Mouse (Mus musculus) macrophage (primary cell): ENCODE data around the gene Fam228a. TPM values are rescaled to one million over a fixed set of nuclear protein-coding genes. Genes with fewer than 3 reads are reported as not detected.
A peak's percentile ranks its signal among the peaks of the same experiment; 100 is the strongest.
"Not testable (repeated sequence)": the region's sequence is repeated elsewhere in the genome, so short reads cannot be mapped to it uniquely, and the experiment has no call there.

Experiments used
- H3K27ac ChIP-seq: fragments of 350-480 bp; formaldehyde crosslinking; 2 replicates; pipeline ENCODE4 v1.9.0; 2021
- H3K36me3 ChIP-seq: fragments of 350-480 bp; formaldehyde crosslinking; 2 replicates; pipeline ENCODE4 v1.9.0; 2021; ENCODE audit errors: inconsistent target
- H3K4me3 ChIP-seq: fragments of 350-480 bp; formaldehyde crosslinking; 2 replicates; pipeline ENCODE4 v1.9.0; 2021; ENCODE audit errors: inconsistent target
- H3K79me2 ChIP-seq: fragments of 350-480 bp; formaldehyde crosslinking; 2 replicates; pipeline ENCODE4 v1.9.0; 2021; ENCODE audit errors: inconsistent target
- WGBS: methylation state at CpG from one replicate; pipeline ENCODE4 v1.1.7; 2026; ENCODE audit warnings: inconsistent platforms; ENCODE audit not compliant: missing documents; 5-methylcytosine and 5-hydroxymethylcytosine counted together
- polyA plus RNA-seq: library from polyadenylated mRNA; stranded (reverse); fragments of 250-400 nt; gene quantifications from 3 replicates; pipeline ENCODE4 v1.2.4, GENCODE M21; 2018; ENCODE audit warnings: inconsistent platforms
- total RNA-seq, 78 experiments: library from RNA; depleted of rRNA; stranded (reverse); fragments of 250-400 nt; gene quantifications; 1 replicate in 9 of 78; 2 replicates in 24 of 78; 3 replicates in 43 of 78; 4 replicates in 2 of 78; pipeline ENCODE4 v1.2.4; 2018; ENCODE audit warnings: inconsistent platforms in 56 of 78

Fam228a gene
- total RNA-seq (2018; cell fraction: chromatin; rRNA removed) = under 1 TPM in 3 of 26 experiments, not detected in 23; 0.17 to 0.45 (median 0.41) TPM
- not detected for total RNA-seq (2018; cell fraction: cytosol; rRNA removed)
- not detected for total RNA-seq (2018; cell fraction: nucleus; rRNA removed)
- polyA plus RNA-seq = not detected in 3 replicates

GRCm38 (mm10) chr12:4738031-4738576 lies at the start of gene Fam228a:
TSS of gene Fam228a (minus strand) at chr12:4738430.
- Histone ChIP-seq H3K4me3 (no peak within 1 kb of the TSS), H3K27ac (no peak within 1 kb of the TSS)
- WGBS = 96% methylated on average over 18 of the region's 18 CpGs

DNA sequence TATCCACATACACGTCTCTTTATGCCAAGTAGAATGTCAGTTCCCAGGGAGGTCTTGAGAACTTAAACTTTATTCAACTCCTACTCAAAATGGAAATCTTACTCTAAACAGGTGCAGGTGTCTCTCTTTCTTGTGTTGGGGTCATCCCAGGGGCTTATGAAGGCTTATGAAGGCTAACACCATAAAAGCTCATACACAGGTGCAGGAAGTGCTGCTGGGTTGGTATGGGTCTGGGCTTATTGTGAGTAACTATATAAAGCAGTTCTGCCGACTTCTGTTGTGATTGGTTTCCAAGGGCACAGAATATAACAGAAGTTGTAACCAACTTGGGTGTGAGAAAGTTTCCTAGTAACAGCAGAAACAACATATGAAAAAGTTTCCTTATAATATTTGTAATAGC lies 46.2 kb upstream of the Fam228a start:
- Histone ChIP-seq H3K36me3 (no peaks in the 10 kb centered on the region), H3K27ac (no peak overlapping the region), H3K4me3 (no peak overlapping the region), H3K79me2 (no peaks in the 10 kb centered on the region)
- 94% methylated on average over 2 of the region's 2 CpGs for WGBS

More at GRCm38 (mm10) chr12:4738031-4738576, at the start of gene Fam228a:
- Histone ChIP-seq H3K36me3 (no peaks in the 10 kb centered on the region), H3K79me2 (no peaks in the 10 kb centered on the region)

- no peak overlapping the region for H3K27ac ChIP-seq
- H3K4me3 ChIP-seq = no peak overlapping the region
- WGBS = 78% methylated on average over 5 of the region's 5 CpGs
- no peaks in the 10 kb centered on the region for H3K36me3 ChIP-seq
- no peaks in the 10 kb centered on the region for H3K79me2 ChIP-seq
Measured at GRCm38 (mm10) chr12:4783598-4783997, 45.4 kb upstream of the Fam228a start.

DNA sequence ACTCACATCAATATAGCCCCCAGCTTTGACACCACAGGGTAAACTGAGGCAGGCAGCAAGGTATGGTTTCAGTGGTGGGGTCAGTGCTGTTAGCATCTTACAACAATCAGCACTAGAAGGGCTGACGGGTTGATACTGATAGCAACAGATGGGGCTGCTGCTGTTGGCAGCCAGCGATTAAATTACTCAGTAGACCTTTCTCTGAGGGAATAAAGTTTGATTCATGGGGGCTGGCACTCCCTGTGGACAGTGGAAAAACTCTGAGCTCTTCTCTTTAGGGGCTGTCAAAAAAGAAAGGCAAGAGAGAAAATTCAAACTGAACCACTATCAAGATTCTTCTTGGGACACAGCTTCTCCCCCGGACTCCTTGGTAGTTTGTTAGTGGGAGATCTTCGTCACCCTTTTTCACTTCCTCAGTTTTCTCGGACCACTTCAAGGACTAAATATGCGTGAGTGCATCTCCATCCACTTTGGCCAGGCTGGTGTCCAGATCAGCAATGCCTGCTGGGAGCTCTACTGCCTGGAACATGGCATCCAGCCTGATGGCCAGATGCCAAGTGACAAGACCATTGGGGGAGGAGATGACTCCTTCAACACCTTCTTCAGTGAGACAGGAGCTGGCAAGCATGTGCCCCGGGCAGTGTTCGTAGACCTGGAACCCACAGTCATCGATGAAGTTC lies 43.6 kb upstream of the Fam228a start:
- H3K36me3 ChIP-seq, H3K27ac ChIP-seq, H3K4me3 ChIP-seq, H3K79me2 ChIP-seq: not testable (repeated sequence)
- WGBS = 81% methylated on average over 6 of the region's 9 CpGs

GRCm38 (mm10) chr12:4781270-4781669 lies 43.0 kb upstream of the Fam228a start:
- Histone ChIP-seq H3K27ac (no peak overlapping the region), H3K79me2 (no peaks in the 10 kb centered on the region), H3K36me3 (no peaks in the 10 kb centered on the region), H3K4me3 (no peak overlapping the region)
- 82% methylated on average over 1 of the region's 1 CpGs for WGBS

GRCm38 (mm10) chr12:4780245-4780644 lies 42.0 kb upstream of the Fam228a start:
- Histone ChIP-seq H3K79me2 (no peaks in the 10 kb centered on the region), H3K27ac (no peak overlapping the region), H3K36me3 (no peaks in the 10 kb centered on the region), H3K4me3 (no peak overlapping the region)
- 89% methylated on average over 2 of the region's 2 CpGs for WGBS

DNA sequence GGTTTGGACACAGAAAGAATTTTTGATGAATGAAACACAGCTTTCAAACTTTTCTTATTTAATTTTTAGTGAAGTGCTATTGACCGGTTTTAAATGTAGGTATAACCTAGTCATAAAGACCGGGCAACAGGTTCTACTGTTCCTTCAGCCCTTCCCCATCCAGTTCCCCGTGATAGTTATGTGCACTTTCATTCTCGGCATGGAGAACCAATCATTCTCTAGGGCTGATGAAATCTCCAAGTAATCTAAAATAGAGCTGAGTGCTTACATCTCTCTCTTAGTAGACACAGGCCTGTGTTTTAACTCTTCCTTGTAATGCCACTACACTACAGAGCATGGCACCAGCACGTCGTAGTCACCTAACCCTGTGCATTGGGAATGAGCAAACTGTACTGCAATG lies 39.5 kb upstream of the Fam228a start:
- no peaks in the 10 kb centered on the region for H3K36me3 ChIP-seq
- WGBS = 92% methylated on average over 6 of the region's 6 CpGs

GRCm38 (mm10) chr12:4775588-4775949 lies 37.3 kb upstream of the Fam228a start:
- Histone ChIP-seq H3K79me2 (no peaks in the 10 kb centered on the region), H3K36me3 (no peaks in the 10 kb centered on the region), H3K4me3 (no peak overlapping the region), H3K27ac (no peak overlapping the region)
- 91% methylated on average over 9 of the region's 9 CpGs for WGBS

More for the DNA sequence above, 39.5 kb upstream of the Fam228a start:
- Histone ChIP-seq H3K79me2 (no peaks in the 10 kb centered on the region), H3K27ac (no peak overlapping the region), H3K4me3 (no peak overlapping the region)

DNA sequence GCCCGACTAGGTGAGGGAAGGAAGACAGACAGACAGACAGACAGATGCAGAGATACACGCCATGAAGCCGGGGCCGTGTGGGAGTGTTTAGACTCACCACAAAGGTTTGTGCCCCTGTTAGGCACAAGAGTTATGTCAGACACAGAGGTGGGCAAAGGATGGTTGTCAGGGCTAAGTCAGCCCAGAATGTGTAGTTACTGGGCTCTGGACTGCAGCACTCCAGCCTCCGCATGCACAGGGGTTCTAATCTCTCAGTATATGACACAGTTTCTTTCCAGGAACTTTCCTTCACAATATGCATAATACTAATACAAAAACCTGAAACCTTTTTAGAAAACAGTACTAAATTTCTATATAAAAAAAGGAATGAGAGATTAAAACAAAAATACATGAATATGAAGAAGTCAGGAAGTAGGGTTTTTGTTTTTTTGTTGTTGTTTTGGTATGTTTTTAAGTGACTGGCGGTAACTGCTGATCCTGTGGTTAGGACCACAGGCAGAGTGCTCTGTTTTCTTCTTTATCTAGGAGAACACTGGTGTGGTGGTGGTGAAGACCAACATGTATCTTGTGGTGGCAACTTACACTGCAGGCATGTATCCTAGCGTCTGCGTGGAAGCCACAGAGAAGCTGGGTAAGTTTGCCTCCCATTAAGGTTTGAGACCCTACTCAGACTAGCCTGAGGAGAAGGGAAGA lies 36.8 kb upstream of the Fam228a start:
- H3K4me3 ChIP-seq = no peak overlapping the region
- H3K79me2 ChIP-seq = no peaks in the 10 kb centered on the region
- H3K36me3 ChIP-seq = no peaks in the 10 kb centered on the region
- H3K27ac ChIP-seq = no peak overlapping the region
- WGBS = 92% methylated on average over 8 of the region's 8 CpGs

GRCm38 (mm10) chr12:4769333-4769723 lies 31.1 kb upstream of the Fam228a start:
- H3K4me3 ChIP-seq = peak overlapping the region; percentile 27
- 29% methylated on average over 13 of the region's 13 CpGs for WGBS
- no peaks in the 10 kb centered on the region for H3K79me2 ChIP-seq
- H3K27ac ChIP-seq = no peak overlapping the region
- H3K36me3 ChIP-seq = no peaks in the 10 kb centered on the region

- Histone ChIP-seq H3K36me3 (no peaks in the 10 kb centered on the region), H3K4me3 (peak within 1 kb of the TSS; percentile 27), H3K27ac (no peak within 1 kb of the TSS), H3K79me2 (no peaks in the 10 kb centered on the region)
- WGBS = 6% methylated on average over 61 of the region's 61 CpGs
Measured at GRCm38 (mm10) chr12:4768492-4769332, 30.5 kb upstream of the Fam228a start, which contains the start of the genes Pfn4 and Fam228b. TSS of gene Pfn4 (plus strand) at chr12:4769022. TSS of gene Fam228b (minus strand) at chr12:4769267.

- H3K36me3 ChIP-seq = no peaks in the 10 kb centered on the region
- no peaks in the 10 kb centered on the region for H3K79me2 ChIP-seq
- no peak overlapping the region for H3K27ac ChIP-seq
- 85% methylated on average over 1 of the region's 1 CpGs for WGBS
- no peak overlapping the region for H3K4me3 ChIP-seq
Measured at GRCm38 (mm10) chr12:4757060-4757459, 18.8 kb upstream of the Fam228a start.

DNA sequence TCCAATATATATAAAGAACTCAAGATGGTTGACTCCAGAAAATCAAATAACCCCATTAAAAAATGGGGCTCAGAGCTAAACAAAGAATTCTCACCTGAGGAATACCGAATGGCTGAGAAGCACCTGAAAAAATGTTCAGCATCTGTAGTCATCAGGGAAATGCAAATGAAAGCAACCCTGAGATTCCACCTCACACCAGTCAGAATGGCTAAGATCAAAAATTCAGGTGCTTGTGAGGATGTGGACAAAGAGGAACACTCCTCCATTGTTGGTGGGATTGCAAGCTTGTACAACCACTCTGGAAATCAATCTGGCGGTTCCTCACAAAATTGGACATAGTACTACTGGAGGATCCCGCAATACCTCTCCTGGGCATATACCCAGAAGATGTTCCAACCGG lies 16.2 kb upstream of the Fam228a start:
- H3K4me3 ChIP-seq, H3K36me3 ChIP-seq, H3K79me2 ChIP-seq, H3K27ac ChIP-seq: not testable (repeated sequence)
- WGBS = 94% methylated on average over 4 of the region's 4 CpGs

- no peaks in the 10 kb centered on the region for H3K79me2 ChIP-seq
- H3K27ac ChIP-seq = no peak overlapping the region
- WGBS = 93% methylated on average over 10 of the region's 10 CpGs
Measured at GRCm38 (mm10) chr12:4744486-4744885, 6.3 kb upstream of the Fam228a start.

More at GRCm38 (mm10) chr12:4744486-4744885, 6.3 kb upstream of the Fam228a start:
- Histone ChIP-seq H3K36me3 (no peaks in the 10 kb centered on the region), H3K4me3 (no peak overlapping the region)
